Mouse (Mus musculus) myocyte (in vitro differentiated cells): ENCODE results near the gene Ubash3b. TPM values are rescaled to one million over a fixed set of nuclear protein-coding genes. Genes with fewer than 3 reads are reported as not detected.

Experiments used
- H3K27me3 ChIP-seq: one replicate; pipeline ENCODE4 v1.6.1; 2011; ENCODE audit not compliant: control insufficient read depth, insufficient read depth, insufficient read length
- H3K36me3 ChIP-seq: one replicate; pipeline ENCODE4 v1.6.1; 2011; ENCODE audit not compliant: control insufficient read depth, insufficient read depth
- H3K4me2 ChIP-seq: one replicate; pipeline ENCODE4 v1.6.1; 2011; ENCODE audit warnings: low read depth, control low read depth
- H3K4me3 ChIP-seq: one replicate; pipeline ENCODE4 v1.5.1; 2011; ENCODE audit warnings: mild to moderate bottlenecking, control low read depth, moderate library complexity
- H3K79me2 ChIP-seq: one replicate; pipeline ENCODE4 v1.6.1; 2011; ENCODE audit not compliant: control insufficient read depth, insufficient read depth
- H3ac ChIP-seq: one replicate; pipeline ENCODE4 v1.6.1; 2011; ENCODE audit not compliant: control insufficient read depth, insufficient read length
- CEBPB ChIP-seq: IDR thresholded peaks from 2 replicates; pipeline ENCODE4 v1.6.1; 2011; ENCODE audit warnings: mild to moderate bottlenecking, moderate library complexity; ENCODE audit not compliant: poor library complexity, insufficient read depth, severe bottlenecking
- E2F4 ChIP-seq: IDR thresholded peaks from one replicate; pipeline ENCODE4 v1.6.1; 2011; ENCODE audit warnings: mild to moderate bottlenecking, control low read depth, moderate library complexity; ENCODE audit not compliant: insufficient read depth
- MAX ChIP-seq: IDR thresholded peaks from one replicate; pipeline ENCODE4 v1.6.1; 2011; ENCODE audit warnings: low read depth, mild to moderate bottlenecking, control low read depth
- MYOD1 ChIP-seq, 3 experiments: IDR thresholded peaks; one replicate each; pipeline ENCODE4 v1.6.1; 2011; ENCODE audit warnings: control low read depth in 2 of 3, low read depth in 2 of 3, mild to moderate bottlenecking in 2 of 3, moderate library complexity in 1 of 3; ENCODE audit not compliant: insufficient read length in 2 of 3, control insufficient read depth in 1 of 3
- MYOG ChIP-seq, 3 experiments: IDR thresholded peaks; one replicate each; pipeline ENCODE4 v1.6.1; 2011; ENCODE audit warnings: control low read depth in 2 of 3, low read depth in 2 of 3, mild to moderate bottlenecking in 2 of 3; ENCODE audit not compliant: insufficient read length in 2 of 3, control insufficient read depth in 1 of 3, insufficient read depth in 1 of 3
- POLR2A ChIP-seq: IDR thresholded peaks from one replicate; pipeline ENCODE4 v1.6.1; 2011; ENCODE audit warnings: low read depth, mild to moderate bottlenecking, control low read depth, moderate library complexity; ENCODE audit not compliant: insufficient read length
- POLR2AphosphoS2 ChIP-seq: IDR thresholded peaks from one replicate; pipeline ENCODE4 v1.6.1; 2011; ENCODE audit warnings: low read depth, control low read depth; ENCODE audit not compliant: insufficient read length
- REST ChIP-seq: IDR thresholded peaks from one replicate; pipeline ENCODE4 v1.6.1; 2011; ENCODE audit warnings: mild to moderate bottlenecking, control low read depth, moderate library complexity; ENCODE audit not compliant: insufficient read depth, insufficient read length
- SRF ChIP-seq: IDR thresholded peaks from one replicate; pipeline ENCODE4 v1.6.1; 2011; ENCODE audit warnings: low read depth; ENCODE audit not compliant: control insufficient read depth, insufficient read length
- TCF12 ChIP-seq: IDR thresholded peaks from one replicate; pipeline ENCODE4 v1.6.1; 2011; ENCODE audit warnings: mild to moderate bottlenecking, control low read depth; ENCODE audit not compliant: poor library complexity, insufficient read depth, severe bottlenecking
- TCF3 ChIP-seq: IDR thresholded peaks from one replicate; pipeline ENCODE4 v1.6.1; 2011; ENCODE audit warnings: low read depth, control low read depth; ENCODE audit not compliant: insufficient read length
- USF1 ChIP-seq: IDR thresholded peaks from one replicate; pipeline ENCODE4 v1.6.1; 2011; ENCODE audit warnings: low read depth, mild to moderate bottlenecking, control low read depth, moderate library complexity
- polyA plus RNA-seq: library from polyadenylated mRNA; unstranded; fragments of >200 nt; fragmentation: generic; extraction: Trizol; gene quantifications from one replicate; pipeline ENCODE4 v1.2.1, GENCODE M21; 2012; ENCODE audit warnings: missing spikeins

Ubash3b gene
- polyA plus RNA-seq, 1 experiment = 5.9 TPM

- no peak for TF ChIP-seq MYOD1 (IDR thresholded peaks at IDR 0.05; ENCODE audit: control insufficient read depth in 1 of 3, insufficient read length in 2 of 3, low read depth in 2 of 3)
- no peak for TF ChIP-seq POLR2AphosphoS2
- TF ChIP-seq E2F4 = no peak
- no peak for TF ChIP-seq CEBPB
- TF ChIP-seq MAX = no peak
- TF ChIP-seq POLR2A = no peak
- no peak for TF ChIP-seq TCF3
- no peak for TF ChIP-seq TCF12
- no peak for TF ChIP-seq SRF
- no peak for TF ChIP-seq USF1
- TF ChIP-seq MYOG (IDR thresholded peaks at IDR 0.05; ENCODE audit: control insufficient read depth in 1 of 3, insufficient read depth in 1 of 3, insufficient read length in 2 of 3, low read depth in 2 of 3) = no peak
- TF ChIP-seq REST = no peak
- H3K36me3 ChIP-seq = no peaks in the 10 kb centered on the region
- H3K27me3 ChIP-seq = no peaks in the 10 kb centered on the region
Observed at GRCm38 (mm10) chr9:41021690-41022089, 139.8 kb downstream of the Ubash3b start.

GRCm38 (mm10) chr9:41020486-41020885, 141.0 kb downstream of the Ubash3b start:
- Histone ChIP-seq H3K36me3 (no peaks in the 10 kb centered on the region), H3K4me3 (no peak overlapping the region), H3ac (no peak overlapping the region), H3K4me2 (no peak overlapping the region), H3K27me3 (no peaks in the 10 kb centered on the region), H3K79me2 (no peaks in the 10 kb centered on the region)
- TF ChIP-seq MYOG (IDR thresholded peaks at IDR 0.05; ENCODE audit: control insufficient read depth in 1 of 3, insufficient read depth in 1 of 3, insufficient read length in 2 of 3, low read depth in 2 of 3) = no peak
- no peak for TF ChIP-seq SRF
- TF ChIP-seq POLR2AphosphoS2 = no peak
- no peak for TF ChIP-seq CEBPB
- no peak for TF ChIP-seq POLR2A
- TF ChIP-seq E2F4 = no peak
- TF ChIP-seq TCF3 = no peak
- no peak for TF ChIP-seq USF1
- TF ChIP-seq MYOD1 (IDR thresholded peaks at IDR 0.05; ENCODE audit: control insufficient read depth in 1 of 3, insufficient read length in 2 of 3, low read depth in 2 of 3) = no peak
- no peak for TF ChIP-seq MAX
- no peak for TF ChIP-seq TCF12
- TF ChIP-seq REST = no peak

More at GRCm38 (mm10) chr9:41021690-41022089, 139.8 kb downstream of the Ubash3b start:
- Histone ChIP-seq H3K4me2 (peak overlapping the region; percentile 59), H3K79me2 (no peaks in the 10 kb centered on the region), H3ac (no peak overlapping the region), H3K4me3 (no peak overlapping the region)

DNA sequence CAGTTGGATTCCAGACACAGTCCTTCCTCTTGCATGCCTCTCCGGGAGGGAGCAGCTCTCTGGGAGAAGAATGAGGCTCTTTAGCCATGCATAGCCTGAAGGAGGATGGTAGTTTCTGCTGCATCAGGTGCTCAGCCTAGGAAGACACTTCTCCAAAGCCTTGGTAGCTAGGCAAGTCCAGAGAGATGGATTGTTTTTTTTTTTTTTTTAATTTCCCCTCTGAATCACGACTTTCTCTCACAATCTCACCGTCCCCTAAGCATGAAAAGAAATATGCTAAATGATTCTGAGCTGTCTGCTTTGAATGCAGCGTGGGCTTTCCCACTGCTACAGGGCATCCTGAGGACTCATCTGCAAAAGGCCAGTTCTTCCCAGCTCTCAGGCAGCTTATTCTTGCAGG, 147.0 kb downstream of the Ubash3b start:
- H3K79me2 ChIP-seq = no peaks in the 10 kb centered on the region
- no peaks in the 10 kb centered on the region for H3K27me3 ChIP-seq
- peaks cover 4% of the 10 kb centered on the region for H3K36me3 ChIP-seq
- TF ChIP-seq CEBPB (no peak), POLR2AphosphoS2 (no peak), E2F4 (no peak), REST (no peak), TCF3 (no peak), SRF (no peak), TCF12 (no peak), POLR2A (no peak), MYOD1 (IDR thresholded peaks at IDR 0.05; ENCODE audit: control insufficient read depth in 1 of 3, insufficient read length in 2 of 3, low read depth in 2 of 3) (no peak), USF1 (no peak), MYOG (IDR thresholded peaks at IDR 0.05; ENCODE audit: control insufficient read depth in 1 of 3, insufficient read depth in 1 of 3, insufficient read length in 2 of 3, low read depth in 2 of 3) (no peak)
- no peak overlapping the region for H3K4me2 ChIP-seq
- no peak overlapping the region for H3ac ChIP-seq
- no peak overlapping the region for H3K4me3 ChIP-seq

DNA sequence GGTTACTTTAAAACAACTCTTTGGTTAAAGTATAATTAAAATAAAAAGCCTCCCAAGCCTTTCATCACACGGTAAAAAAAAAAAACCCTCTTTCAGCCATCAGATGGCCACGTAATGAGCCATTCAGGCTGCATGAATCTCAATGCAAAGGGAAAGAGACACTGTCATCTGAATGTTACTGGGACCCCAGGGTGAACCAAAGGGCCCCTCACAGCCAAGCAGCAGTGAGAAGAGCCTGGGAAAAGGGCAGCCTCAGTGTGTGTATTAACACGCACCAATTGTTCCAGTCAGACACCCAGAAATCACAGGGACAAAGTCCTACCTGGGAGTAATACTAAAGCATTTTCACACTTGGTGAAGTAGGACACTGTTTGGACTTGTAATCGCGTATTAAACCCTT, 149.0 kb downstream of the Ubash3b start:
- Histone ChIP-seq H3K79me2 (no peaks in the 10 kb centered on the region), H3K4me2 (no peak overlapping the region), H3ac (no peak overlapping the region), H3K36me3 (peaks cover 4% of the 10 kb centered on the region), H3K27me3 (no peaks in the 10 kb centered on the region), H3K4me3 (no peak overlapping the region)
- TF ChIP-seq TCF12 = no peak
- no peak for TF ChIP-seq MAX
- no peak for TF ChIP-seq POLR2AphosphoS2
- no peak for TF ChIP-seq POLR2A
- TF ChIP-seq USF1 = no peak
- TF ChIP-seq SRF = no peak
- no peak for TF ChIP-seq TCF3
- no peak for TF ChIP-seq MYOG (IDR thresholded peaks at IDR 0.05; ENCODE audit: control insufficient read depth in 1 of 3, insufficient read depth in 1 of 3, insufficient read length in 2 of 3, low read depth in 2 of 3)
- no peak for TF ChIP-seq MYOD1 (IDR thresholded peaks at IDR 0.05; ENCODE audit: control insufficient read depth in 1 of 3, insufficient read length in 2 of 3, low read depth in 2 of 3)
- no peak for TF ChIP-seq REST
- no peak for TF ChIP-seq E2F4
- TF ChIP-seq CEBPB = no peak
